Mouse (Mus musculus): ENCODE measurements at regions not wholly inside any gene's neighbourhood (a gene's known extent, or its start where the extent isn't known, plus 50 kb on each side); places are given as distances from the start of the nearest gene placed in this dataset.

DNA sequence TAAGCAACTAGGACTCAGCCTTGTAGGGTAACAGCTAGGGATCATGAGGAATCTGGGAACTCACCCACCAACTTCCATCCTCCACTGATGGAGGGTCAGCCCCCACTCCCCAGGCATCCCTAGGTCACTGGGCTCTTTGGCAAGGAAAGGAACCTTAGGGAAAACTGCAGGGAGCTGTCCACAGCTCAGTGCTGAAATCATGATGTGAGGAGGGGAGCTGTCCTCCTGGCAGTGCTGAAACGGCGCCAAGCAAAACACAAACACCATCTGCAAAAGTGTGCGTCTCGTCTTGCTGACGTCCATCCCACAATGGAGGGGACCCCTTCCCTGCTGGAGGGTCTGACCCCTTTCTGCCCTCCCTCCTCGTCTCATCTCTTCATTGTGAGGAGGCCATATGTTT lies 68.6 kb upstream of the Rph3a start:
- DNase-seq (ENCODE audit: low read depth, low spot score): no peak

DNA sequence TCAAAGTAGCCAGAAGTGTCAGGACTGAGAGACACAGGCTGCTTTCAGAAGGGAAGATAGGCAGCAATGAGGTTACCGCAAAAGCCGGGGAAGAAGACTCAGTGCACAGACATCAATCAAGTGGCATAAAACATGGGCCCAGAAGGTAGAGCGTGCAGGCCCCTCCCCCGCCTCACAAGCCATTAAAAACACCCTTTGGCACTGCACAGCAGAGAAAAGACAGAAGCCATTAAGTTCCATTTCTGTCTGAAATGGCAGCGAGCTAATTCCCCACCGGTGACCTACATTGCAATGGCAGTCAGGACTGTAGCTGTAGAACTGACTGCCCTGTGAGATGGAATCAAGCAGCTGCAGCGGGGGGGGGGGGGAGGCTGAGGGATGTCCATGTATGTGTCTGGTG lies 66.8 kb upstream of the Rph3a start:
- DNase-seq (ENCODE audit: low read depth, low spot score): no peak

DNA sequence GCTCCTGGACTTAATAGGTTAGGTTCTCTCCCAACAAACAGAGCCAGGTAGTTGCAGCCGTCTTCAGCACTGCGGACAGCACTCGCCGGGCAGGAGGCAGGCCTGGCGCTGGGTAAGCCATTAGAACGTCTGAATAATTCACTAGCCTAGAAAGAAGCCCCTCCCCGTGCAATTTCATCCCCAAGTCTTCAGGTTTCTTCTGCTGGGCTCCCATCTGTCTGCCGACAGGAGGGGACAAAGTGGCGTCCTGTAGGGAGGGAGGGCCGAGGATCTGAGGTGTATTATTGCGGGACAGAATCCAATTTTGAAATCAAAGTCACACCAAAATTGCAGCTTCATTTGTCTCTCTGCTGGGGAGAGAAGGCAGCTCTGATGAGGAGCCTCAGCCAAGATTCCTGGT lies 58.9 kb upstream of the Rph3a start:
- no peak for DNase-seq (ENCODE audit: low read depth, low spot score)

DNA sequence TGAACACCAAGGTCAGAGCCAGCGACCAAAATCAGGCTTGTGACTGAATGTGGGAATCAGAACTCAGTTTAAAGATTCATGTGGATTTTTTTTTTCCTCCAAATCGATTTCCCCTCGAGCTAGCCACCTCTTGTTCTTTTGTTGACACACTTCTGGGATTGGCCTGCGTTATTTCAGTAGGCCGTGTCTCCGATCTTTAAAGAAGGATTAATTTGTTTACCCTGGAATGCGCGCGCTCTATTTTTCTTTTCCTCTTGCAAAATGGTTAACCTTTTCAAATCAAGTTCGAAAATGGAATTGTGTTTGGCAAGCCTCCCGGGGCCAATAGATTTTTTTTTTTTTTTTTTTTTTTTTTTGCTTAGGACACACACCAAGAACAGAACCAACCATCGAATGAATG lies 54.8 kb upstream of the Rph3a start:
- DNase-seq (ENCODE audit: low read depth, low spot score): no peak

DNA sequence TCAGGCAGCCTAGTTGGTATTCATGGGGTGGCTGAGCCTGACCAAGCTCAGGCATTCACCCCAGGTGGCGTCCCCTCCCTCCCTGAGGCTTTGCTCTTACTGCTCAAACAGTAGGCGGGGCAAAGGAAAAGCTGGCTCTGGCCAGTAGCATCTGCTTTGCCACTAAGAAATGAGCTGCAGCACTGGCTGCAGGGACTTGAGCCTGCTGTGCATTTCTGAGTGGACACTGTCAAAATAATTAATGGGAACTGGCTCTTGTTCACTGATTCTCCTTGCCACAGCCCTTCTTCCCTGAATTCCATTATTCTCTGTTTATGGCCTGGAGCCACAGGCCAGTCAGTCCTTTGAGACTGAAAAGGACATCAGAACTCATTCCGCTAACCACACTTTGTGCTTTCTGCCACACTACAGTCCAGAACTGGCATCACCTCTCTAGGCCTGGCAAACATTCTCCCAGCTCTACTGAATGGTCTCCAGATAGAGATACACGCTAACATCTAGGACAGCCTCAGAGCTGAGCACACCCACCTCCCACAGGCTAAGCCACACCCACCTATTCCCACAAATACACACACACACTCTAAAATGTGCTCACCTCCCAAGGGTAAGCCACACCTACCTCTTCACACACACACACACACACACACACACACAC lies 53.2 kb upstream of the Rph3a start:
- peak; percentile 8 for DNase-seq (ENCODE audit: low read depth, low spot score)

DNA sequence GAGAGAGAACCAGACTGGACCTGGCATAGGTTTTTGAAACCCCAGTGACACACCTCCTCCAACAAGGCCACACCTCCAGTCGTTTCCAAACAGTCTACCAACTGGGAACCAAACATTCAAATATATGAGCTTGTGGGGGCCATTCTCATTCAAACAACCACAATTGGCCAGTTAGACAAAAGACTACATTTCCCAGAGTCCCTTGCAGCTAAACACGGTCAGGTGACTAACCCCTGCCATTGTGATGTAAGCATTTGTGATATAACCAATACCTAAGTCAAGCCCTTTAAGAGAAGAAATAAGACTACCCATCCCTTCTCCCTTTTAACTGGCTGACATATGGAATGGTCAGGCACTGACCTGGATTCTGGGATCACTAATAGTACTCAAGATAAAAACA lies 51.8 kb upstream of the Rph3a start:
- no peak for DNase-seq (ENCODE audit: low read depth, low spot score)
